Mouse (Mus musculus) gastrocnemius, adult 18-20 months (tissue): ENCODE results near the gene Ddx6. TPM values are rescaled to one million over a fixed set of nuclear protein-coding genes. Genes with fewer than 3 reads are reported as not detected.

Experiments
- DNase-seq: peaks from one replicate; pipeline ENCODE4 v3.0.0; 2021; ENCODE audit warnings: low spot score
- total RNA-seq, 2 experiments: library from RNA; stranded (reverse); gene quantifications; 2 replicates each; pipeline ENCODE4 v1.2.3; 2021

Gene Ddx6
- total RNA-seq, 2 experiments from 2014 or later, result 68.4 to 69.8 TPM

DNA sequence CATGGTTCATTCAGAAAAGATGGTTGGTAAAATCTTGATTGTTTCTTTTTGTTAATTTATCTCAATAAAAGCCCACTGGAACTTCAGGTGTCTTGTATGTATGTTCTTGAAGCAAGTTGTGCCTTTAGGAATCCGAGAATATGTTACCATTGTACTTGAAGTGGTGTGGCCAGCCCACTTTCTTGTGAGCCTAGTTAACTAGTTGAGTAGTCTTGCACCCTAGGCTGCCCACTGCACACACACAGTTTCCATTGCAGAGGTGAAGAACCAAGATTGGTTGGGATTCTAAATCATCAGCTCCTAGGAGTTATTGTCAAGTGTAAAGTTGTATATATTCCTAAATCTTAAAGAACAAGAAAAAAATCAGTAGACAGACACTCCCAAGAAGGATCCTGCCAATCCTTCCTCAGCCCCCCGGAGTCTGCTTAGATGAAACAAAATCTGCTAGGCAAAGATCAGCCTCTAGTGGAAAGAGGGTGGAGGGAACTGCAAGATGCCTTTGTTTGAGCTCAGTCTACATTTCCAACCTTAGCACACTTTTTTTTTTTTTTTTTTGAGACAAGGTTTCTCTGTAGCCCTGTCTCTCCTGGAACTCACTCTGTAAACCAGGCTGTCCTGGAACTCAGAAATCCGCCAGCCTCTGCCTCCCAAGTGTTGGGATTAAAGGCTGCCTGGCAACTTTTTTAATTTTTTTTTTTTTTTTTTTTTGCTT lies 36.1 kb downstream of the Ddx6 start:
- DNase-seq, result no peak

DNA sequence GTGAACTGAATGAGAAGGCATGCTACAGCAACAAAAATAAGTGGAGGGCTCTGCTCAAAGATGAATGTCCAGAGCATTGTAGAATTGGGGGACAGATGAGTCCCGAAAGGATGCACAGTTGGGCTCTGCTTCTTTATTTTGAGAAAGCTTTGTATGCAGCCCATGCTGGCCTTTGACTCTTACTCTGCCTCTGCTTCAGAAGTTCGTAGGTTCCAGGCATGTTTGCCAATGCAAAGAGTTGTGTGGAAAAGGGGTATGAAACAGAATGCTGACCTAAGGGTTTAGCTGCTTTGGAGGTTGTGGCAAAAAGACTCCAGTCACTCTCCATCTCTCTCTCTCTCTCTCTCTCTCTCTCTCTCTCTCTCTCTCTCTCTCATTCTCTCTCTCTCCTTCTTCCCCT lies 36.9 kb downstream of the Ddx6 start:
- DNase-seq, result no peak

DNA sequence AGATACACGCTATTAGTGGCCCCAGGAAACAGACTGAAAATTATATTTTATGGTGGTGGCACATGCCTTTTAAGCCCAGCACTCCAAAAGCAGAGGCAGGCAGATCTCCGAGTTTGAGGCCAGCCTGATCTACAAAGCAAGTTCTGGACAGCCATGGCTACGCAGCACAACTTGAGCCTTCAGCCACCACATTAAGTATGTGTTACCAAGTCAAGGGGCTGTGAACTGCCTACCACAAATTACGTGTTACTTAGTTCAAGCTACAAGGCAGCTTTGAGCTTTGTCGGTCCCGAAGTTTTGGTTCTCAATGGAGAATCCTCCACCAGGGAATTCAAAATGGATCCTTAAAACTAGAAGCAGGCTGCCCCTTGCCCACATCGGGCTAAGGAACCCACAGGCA lies 38.4 kb downstream of the Ddx6 start:
- no peak for DNase-seq

DNA sequence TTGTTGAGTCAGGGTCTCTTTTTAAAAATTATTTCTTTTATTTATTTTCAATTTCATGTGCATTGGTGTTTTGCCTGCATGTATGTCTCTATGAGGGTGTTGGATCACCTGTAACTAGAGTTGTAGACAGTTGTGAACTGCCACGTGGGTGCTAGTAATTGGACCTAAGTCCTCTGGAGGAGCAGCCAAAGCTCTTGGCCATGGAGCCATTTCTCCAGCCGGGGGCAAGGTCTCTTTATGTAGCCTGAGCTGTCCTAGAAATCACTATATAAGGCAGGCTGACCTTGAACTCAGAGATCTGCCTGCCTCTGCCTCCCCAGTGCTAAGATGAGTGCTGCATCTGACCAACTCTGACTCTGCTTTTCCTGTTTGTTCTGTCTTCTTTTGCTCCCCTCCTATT lies 39.5 kb downstream of the Ddx6 start:
- no peak for DNase-seq

DNA sequence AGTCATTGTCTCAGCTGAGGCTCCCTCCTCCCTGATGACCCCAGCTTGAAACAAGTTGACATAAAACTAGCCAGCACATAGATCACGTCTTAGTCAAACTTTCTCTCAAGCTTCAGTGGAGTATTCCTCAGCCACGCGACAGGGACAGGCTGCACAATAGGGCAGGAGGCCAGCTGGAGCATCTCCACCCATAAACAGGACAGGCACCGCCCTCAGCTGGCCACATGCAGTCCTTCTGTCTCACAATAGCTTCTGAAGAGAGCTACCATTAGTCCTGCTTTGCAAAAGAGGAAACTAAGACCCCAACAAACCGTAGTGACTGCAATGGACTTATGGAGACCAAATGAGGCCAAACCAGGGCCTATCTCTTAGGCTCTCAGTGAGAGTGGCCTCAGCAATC lies 40.8 kb downstream of the Ddx6 start:
- DNase-seq, result peak; percentile 69

DNA sequence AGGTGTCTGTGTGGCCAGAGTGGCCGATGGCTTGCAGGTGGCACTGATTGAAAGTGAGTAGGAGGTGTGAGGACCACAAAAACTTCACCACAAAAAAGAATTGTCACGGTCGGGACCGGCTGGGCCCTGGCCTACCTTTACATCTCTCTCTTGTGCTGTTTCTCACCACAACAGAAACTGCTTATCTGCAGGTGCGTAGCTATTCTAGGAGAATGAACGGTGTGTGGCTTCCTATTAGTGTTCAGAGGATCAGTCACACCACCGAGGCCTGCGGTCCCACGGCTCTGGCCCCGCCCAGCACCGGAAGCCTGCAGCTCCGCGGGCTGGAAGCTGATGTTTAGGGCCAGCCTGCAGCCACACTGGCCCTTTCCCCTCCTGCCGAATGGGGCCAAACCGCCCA lies 41.2 kb downstream of the Ddx6 start:
- no peak for DNase-seq

DNA sequence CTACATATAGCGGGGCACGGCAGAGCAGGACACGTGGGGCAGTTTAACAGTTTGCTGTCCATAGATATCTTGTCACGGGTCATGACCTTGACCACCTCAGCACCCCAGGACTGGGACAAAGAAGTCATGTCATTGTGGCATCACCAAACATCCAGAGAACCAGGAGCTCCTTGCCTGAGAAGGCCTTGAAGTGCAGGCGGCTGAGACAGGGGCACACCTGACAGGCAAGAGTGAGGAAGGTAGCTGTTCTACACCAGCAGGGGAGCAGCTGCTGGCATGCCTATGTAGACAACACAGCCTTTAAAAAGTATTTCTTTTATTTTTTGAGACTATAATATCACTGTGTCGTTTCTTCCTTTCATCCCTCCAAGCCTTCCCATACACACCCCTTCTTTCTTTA lies 41.7 kb downstream of the Ddx6 start:
- no peak for DNase-seq

DNA sequence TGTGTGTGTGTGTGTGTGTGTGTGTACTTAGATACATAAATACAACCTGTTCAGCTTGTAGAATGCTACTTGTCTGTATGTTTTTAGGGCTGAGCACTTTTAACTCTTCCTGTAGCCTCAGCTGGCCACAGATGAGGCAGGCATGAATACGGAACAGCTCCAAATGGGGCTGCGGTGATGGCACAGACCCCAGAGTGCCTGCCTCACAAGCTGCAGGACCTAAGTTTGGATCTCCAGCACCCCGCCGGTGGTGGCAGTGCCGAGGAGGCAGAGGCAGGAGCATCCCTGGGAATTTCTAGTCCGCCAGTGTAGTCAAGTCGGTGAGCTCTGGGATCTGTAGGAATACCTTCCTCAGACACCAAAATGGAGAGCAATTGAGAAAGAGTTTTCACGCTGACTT lies 42.3 kb downstream of the Ddx6 start:
- DNase-seq, result no peak

DNA sequence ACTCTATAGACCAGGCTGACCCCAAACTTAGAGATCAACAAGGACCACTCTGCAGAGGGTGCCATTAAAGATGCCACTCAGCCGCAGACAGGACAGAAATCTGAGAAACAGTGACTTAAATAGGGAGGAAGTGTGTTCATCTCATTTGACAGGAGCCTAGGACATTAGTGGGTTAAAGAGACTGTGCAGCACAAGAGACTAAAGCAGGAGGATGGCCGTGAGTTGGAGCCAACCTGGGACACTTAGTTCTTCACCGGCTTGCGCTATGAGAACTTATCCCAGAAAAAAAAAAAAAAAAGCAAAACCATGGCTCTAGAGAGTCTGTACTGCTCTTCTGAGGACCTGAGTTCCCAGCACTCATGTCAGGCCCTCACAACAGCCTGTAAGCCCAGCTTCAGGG lies 43.0 kb downstream of the Ddx6 start:
- no peak for DNase-seq

DNA sequence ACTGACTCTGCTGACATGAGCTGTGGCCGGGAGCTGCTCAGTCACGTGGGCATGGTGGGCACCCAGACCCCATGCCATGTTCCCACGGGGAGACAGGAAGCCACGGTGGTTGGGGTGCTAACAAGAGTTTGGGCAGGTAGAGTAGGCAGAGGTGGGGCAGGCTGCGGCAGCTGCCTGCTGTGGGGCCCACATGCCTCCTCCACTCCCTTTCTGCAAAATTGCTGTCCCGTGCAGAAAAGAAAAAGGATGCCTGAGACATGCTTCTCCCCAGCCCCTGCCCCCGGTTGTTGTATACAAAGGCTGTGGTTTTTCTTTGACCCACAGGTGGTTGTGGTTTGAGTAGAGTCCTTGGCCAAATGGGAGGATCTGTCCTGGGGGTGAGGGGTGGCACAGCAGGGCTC lies 44.2 kb downstream of the Ddx6 start:
- no peak for DNase-seq

DNA sequence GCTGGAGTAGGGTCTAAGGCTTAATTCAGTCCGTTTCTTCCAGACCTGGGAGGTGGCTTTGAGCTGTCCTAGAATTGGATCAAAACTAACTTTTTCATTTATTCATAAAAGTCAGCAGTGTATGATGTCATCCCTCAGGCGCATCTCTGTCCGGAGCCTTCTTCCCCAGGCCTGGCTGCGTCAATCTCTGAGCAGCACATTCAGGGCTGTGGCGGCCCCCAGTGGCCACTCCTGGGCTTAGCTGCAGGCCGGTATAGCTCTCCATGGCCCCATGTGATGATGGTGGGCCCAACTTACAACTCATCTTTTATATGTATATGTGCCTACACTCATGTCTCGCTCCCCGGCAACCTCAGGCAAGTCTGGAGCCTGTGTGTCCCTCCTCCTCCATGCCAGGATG lies 47.3 kb downstream of the Ddx6 start:
- peak; percentile 78 for DNase-seq

DNA sequence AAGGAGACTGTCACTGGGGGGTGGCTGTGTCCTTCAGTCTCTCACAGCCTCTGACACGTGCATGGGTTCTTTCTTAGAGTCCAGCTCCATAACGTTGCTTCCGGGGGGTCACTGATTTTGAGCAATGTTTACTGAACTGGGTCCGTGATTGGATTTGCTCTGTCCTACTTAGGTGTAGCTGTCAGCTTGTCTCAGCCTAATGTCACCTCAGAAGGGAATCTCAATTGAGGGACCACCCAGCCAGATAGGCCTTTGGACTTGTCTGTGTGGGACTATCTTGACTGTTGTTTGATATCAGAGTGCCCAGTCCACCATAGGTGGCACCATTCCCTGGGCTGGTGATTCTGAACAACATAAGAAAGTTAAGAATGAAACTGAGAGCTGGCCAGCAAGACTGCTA lies 49.2 kb downstream of the Ddx6 start:
- DNase-seq, result no peak

DNA sequence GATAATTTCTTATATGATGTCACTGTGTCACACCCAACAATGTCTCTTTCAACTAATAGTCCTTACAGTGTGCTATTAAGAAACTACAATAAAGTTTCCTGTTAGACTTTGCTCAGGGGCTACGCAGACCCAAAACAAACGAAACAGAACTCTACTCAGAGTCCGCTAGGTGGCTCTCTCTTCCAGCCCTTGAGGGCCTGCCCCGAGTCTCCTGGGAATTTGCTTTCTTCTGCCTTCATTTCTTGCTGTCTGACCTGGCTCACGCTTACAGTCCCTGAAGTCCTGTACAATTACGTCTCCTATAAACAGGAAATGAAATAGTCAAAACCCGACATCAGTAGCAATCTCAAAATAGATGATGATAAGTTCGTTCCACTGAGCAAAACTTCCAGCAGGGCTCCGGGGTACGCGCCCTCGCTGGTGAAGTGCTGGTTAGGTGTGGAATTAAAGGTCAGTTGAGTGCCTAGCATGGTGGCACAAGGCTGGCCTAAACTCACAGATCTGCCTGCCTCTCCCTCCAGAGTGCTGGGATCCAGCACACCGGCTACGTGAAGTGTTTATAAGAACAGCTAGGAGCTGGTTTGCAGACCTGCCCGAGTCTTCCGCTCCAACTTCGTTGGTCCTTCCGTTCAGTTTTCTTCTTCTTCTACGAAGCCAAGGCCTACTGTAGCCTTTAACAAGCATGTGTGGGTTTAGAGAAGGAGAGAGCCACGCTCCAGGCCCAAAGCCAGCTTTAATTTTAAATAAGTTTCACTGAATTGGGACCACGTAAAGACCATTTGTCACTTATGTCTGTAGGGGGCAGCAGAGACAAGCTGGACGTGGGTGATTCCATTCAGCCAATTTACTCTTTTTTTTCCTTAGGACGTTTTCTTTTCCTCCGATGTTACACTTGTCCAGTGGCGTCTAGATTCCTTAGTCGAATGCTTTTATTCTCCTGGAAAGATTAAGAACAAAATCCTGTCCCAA lies 50.7 kb downstream of the Ddx6 start:
- DNase-seq, result peak; percentile 77

DNA sequence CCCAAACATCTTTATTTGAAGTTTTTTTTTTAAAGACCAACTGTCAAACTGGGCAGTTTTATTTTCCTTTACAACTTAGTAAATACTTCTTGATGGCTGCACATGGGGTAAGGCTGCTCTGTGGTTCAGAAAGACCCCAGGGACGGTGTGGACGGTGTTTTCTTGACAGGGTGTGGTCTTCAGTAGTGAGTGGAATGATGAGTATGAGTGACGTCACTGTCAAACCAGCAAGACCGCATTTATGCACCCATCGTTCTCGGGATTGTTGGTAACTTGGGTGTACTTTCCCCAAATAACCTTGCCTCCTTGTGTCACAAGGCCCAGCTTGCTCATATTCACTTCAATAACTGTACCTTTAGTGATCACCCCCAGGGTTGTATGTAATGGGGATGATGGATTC lies 59.0 kb downstream of the Ddx6 start:
- no peak for DNase-seq

DNA sequence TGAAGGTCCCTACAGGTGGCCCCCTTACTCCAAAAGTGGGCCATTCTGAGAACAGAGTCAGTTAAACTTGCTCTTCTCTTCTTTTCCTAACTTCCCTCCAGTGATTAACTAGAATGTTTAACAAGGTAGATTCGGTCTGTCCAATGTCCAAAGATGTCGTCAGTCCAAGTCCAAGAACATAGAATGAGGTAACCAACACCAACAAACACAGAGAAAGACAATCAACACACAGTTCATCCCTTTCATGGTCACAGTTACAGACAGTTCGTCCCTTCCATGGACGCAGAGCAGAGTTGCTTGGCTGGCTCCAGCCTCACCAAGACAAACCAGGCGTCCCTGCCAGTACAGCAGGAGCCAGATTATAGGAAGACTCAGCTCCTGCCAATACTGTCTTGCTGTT lies 66.7 kb downstream of the Ddx6 start:
- no peak for DNase-seq

DNA sequence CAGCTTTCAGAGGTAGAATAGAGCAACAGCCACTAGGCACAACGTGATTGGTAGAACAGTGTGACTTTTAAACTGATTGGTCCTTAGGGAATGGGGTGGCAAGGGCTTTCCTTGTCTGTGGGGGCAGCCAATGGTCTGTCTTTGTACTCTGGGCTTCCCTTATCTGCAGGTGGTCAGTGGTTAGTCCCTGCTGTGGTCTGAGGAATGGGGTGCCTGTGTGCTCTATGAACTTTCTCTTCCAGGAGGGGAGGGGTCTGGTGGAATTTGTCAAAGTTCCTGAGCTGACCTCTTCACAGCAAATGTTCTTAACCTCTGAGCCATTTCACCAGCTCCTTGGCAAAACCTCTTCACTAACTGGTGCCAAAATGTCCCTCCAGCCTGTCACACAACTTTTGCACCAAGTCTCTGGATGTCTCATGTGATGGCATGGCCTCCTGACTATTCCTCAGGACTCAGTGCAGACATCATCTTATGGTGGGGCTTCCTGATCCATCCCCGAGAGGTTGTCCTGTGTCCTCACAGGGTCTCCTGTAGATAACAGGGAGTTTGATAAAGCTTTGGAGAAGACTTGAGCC lies 67.7 kb downstream of the Ddx6 start:
- DNase-seq, result no peak

DNA sequence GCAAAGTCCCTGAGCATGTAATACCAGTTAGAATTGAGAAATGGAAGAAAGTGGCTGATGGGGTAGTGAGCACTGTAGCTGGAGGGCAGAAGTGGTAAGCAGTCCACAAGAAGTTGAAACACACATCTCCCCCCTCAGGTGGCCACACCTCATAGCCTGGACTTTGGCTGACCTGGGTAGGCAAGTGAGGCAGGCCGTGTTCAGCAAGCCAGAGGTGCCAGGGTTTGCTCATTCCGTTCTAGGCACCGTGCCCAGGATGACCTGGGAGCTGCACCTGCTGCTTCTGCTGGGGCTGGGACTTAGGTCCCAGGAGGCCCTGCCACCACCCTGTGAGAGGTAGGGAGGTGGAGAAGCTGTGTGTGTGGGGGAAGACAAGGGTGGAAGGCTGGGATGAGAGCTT lies 68.3 kb downstream of the Ddx6 start, which contains the start of gene Treh:
Treh (plus strand) TSS at position 229 of the 400 bp plus-strand sequence.
- DNase-seq, result peak; percentile 42

DNA sequence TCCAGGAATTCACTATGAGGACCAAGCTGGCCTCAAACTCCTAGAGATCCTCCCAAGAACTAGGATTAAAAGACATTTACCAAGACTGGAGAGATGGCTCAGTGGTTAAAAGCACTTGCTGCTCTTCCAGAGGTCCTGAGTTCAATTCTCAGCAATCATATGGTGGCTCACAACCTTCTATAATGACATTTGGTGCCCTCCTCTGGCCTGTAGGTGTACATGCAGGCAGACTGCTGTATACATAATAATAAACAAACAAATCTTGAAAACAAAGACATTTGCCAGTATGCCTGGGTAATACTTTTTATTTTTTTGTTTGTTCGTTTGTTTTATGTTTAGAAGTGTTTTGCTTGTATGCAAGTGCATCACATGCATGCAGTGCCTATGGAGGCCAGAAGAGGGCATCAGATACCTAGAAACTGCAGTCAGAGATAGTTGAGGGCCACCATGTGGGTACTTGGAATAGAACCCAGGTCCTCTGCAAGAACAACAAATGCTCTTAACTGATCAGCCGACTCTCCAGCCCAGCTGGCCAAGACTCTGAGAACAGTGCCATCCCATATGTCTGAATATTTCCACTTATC lies 73.7 kb downstream of the Ddx6 start:
- no peak for DNase-seq

DNA sequence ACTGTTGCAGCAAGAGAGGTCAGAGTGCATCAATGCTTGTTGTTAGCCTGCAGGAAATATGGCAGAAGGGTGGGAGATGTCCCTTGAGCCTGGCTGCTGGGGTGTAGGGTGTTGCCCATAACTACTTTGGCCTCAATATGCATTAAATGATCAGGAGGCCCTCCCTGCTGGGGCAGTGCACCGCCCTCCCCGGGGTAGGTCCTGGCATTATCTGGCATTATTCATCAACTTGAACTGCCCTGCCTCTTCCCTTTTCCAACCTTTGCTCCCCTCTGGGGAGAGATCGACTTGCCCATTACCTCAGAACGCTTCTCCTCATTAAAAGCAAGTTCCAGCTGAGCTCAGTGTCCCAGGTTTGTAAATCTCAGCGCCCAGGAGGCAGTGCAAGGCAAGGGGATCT lies 74.9 kb downstream of the Ddx6 start:
- no peak for DNase-seq

DNA sequence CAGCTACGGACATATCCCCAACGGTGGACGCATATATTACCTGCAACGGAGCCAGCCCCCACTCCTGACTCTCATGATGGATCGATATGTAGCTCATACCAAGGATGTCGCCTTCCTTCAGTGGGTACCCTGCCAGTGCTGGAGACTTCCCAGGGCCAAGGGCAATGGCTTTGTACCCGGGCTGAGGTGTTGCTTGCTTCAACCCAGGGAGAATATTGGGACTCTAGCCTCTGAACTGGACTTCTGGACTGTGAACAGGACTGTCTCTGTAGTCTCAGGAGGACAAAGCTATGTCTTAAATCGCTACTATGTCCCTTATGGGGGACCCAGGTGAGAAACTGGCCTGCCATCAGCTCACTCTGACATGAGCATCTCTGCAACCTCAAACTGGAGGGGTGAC lies 78.4 kb downstream of the Ddx6 start:
- DNase-seq, result no peak

DNA sequence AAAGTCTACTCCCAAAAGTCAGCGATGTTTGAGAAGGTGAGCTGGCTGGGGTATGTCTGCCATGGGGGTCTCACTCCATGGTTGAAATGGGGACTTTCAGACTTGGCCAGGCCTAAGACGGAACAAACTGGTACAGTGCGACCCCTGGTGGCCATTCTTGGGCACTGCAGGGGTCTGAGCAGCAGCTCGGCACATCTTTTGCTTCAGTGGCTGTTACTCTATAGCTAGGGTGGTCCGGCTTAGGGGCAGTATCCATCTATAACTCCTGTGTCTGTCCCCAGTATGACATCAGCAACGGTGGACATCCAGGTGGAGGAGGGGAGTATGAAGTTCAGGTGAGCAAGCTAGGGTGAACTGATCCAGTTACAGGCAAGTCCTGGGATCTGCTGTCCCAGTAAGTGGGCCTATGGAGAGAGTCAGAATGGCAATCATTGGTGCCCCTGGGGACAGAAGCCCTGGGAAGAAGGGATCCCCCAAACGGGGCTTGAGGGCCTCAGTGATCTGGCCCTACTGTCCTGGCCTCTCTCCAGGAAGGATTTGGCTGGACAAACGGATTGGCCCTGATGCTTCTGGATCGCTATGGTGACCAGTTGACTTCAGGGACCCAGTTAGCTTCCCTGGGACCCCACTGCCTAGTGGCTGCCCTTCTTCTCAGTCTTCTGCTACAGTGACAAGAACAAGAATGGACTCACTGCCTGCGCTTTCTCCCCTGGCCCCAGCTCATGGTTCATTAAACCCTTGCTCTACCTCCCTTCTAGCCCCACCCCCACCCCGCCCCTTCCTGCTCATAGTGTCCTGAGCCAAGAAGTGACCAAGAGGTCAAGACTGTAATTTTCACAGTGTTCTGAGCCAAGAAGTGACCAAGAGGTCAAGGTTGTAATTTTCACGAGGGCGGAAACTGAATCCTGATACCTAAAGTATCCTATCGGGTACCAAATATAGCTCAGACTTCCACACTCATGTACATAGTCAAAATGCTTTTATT lies 80.9 kb downstream of the Ddx6 start:
- peak; percentile 74 for DNase-seq
